Mouse (Mus musculus): ENCODE measurements around the gene Skp2. TPM values are rescaled to one million over a fixed set of nuclear protein-coding genes. Genes with fewer than 3 reads are reported as not detected.

The Skp2 gene
- polyA plus RNA-seq, 1 experiment: 1.0 TPM

DNA sequence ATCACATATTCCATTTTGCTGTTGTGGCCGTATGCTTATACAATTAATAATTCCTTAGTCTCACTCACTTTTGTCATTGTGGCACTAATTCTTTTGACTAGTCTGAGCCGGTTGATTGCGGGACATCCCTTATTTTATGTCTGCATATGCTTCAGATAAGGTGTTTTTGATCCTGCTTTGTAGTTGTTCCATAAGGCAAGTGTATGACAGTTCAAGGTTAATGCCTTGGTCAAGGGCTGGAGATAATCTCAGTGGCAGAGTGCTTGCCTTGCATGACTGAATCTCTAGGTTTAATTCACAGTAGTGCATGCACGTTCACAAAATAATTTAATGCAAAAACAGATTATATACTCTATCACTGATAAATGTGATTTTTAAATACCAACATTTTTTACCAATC, 58.4 kb downstream of the Skp2 start:
- Histone ChIP-seq H3K27ac (ENCODE audit: insufficient read depth, low read depth, low read length) (no peak overlapping the region), H3K36me3 (ENCODE audit: control insufficient read depth, insufficient read depth, low read length) (peaks cover 3% of the 10 kb centered on the region; the same call in 1 of the 2 replicates), H3K4me3 (ENCODE audit: insufficient read depth, low read depth, low read length) (no peak overlapping the region), H3K4me1 (ENCODE audit: control insufficient read depth, insufficient read depth, low read length) (no peaks in the 10 kb centered on the region), H3K27me3 (replicated peaks; ENCODE audit: control insufficient read depth, insufficient read depth, low read length) (no peaks in the 10 kb centered on the region)
- no peak for DNase-seq
- TF ChIP-seq POLR2A (IDR thresholded peaks at IDR 0.05; ENCODE audit: low read depth, low read length) (no peak), CTCF (conservative IDR thresholded peaks at IDR 0.05; ENCODE audit: insufficient read depth, insufficient read length, low read depth, low read length) (no peak)
- 86% methylated on average over 4 of the region's 4 CpGs for WGBS

DNA sequence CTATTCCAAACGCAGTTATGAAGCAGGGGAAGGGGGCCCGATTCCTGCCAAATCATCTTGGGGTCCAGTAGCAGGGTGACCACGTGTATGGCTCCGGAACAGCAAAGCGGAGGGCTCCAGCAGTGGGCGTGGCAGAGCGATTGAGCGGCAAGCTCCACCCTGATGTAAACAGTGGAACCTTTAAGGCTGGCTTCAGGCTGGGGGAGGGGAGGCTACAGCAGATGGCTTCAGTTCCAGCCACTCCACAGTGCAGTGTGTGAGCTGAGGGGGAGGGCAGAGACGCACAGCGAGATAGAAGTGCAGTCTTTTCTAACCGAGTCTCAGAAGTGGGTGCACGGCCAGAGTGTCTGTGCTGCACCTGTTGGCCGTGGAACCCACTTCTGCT, 60.9 kb downstream of the Skp2 start:
- no peak overlapping the region for H3K27ac ChIP-seq (ENCODE audit: insufficient read depth, low read depth, low read length)
- H3K27me3 ChIP-seq (replicated peaks; ENCODE audit: control insufficient read depth, insufficient read depth, low read length): no peaks in the 10 kb centered on the region
- no peak for DNase-seq
- no peak for TF ChIP-seq POLR2A (IDR thresholded peaks at IDR 0.05; ENCODE audit: low read depth, low read length)
- TF ChIP-seq CTCF (conservative IDR thresholded peaks at IDR 0.05; ENCODE audit: insufficient read depth, insufficient read length, low read depth, low read length): no peak
- peaks cover 3% of the 10 kb centered on the region; the same call in 1 of the 2 replicates for H3K36me3 ChIP-seq (ENCODE audit: control insufficient read depth, insufficient read depth, low read length)
- WGBS: 48% methylated on average over 13 of the region's 13 CpGs
- H3K4me3 ChIP-seq (ENCODE audit: insufficient read depth, low read depth, low read length): no peak overlapping the region
- H3K4me1 ChIP-seq (ENCODE audit: control insufficient read depth, insufficient read depth, low read length): no peaks in the 10 kb centered on the region

DNA sequence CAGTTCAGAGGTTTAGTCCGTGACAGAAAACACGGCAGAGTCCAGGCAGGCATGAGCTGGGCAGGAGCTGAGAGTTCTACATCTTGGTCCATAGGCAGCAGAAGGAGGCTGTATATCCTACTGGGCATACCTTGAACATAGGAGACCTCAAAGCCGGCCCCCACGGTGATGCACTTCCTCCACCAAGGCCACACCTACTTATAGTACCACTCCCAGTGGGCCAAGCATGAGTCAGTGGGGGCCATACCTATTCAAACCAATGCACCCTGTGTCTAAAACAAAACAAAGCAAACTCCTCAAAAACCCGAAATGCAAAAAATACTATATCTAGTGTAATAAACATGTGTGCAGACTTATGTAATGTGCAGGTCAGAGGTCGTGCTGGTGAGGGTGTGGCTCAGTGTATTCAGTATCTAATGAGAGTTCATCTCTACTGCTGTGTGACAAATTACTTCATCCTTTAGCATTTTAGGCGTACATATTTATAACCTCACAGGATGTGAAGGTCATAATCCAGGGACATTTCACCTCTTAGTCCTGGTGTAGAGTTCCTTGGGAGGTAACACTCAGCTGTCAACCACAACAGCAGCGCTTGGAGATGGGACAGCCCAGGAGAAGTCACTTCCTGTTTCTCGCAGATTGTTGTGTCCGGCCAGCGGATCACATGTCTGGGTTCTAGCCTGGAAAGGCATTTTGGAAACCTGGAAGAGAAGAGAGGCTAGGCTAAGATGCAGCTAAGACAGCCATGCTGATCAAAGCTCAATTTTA, 61.4 kb downstream of the Skp2 start:
- WGBS: 79% methylated on average over 11 of the region's 11 CpGs
- H3K36me3 ChIP-seq (ENCODE audit: control insufficient read depth, insufficient read depth, low read length): peaks cover 3% of the 10 kb centered on the region; the same call in 1 of the 2 replicates
- no peaks in the 10 kb centered on the region for H3K4me1 ChIP-seq (ENCODE audit: control insufficient read depth, insufficient read depth, low read length)
- TF ChIP-seq CTCF (conservative IDR thresholded peaks at IDR 0.05; ENCODE audit: insufficient read depth, insufficient read length, low read depth, low read length): no peak
- DNase-seq: no peak
- no peaks in the 10 kb centered on the region for H3K27me3 ChIP-seq (replicated peaks; ENCODE audit: control insufficient read depth, insufficient read depth, low read length)
- H3K4me3 ChIP-seq (ENCODE audit: insufficient read depth, low read depth, low read length): no peak overlapping the region
- no peak overlapping the region for H3K27ac ChIP-seq (ENCODE audit: insufficient read depth, low read depth, low read length)

DNA sequence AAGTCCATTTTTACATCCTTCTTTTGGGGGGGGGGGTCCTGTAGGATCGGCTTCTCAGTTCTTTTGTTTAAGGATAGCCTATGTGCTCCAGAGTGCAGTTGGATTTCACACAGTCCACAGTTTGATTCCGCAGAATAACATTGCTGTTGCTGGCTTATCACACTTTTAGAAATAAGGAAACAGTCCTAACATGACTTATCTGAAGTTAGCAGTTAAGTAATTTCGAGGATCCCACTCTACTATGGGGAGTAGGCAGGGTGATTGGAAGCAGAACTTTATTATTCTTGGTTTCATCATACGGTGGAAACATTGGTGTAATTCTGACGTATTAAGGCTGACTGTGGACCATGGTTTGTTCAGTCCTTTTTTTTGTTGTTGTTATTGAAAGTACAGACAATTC, 64.6 kb downstream of the Skp2 start:
- H3K27ac ChIP-seq (ENCODE audit: insufficient read depth, low read depth, low read length): no peak overlapping the region
- H3K36me3 ChIP-seq (ENCODE audit: control insufficient read depth, insufficient read depth, low read length): peaks cover 3% of the 10 kb centered on the region
- 93% methylated on average over 5 of the region's 5 CpGs for WGBS
- TF ChIP-seq CTCF (conservative IDR thresholded peaks at IDR 0.05; ENCODE audit: insufficient read depth, insufficient read length, low read depth, low read length) (no peak), POLR2A (IDR thresholded peaks at IDR 0.05; ENCODE audit: low read depth, low read length) (no peak)
- no peaks in the 10 kb centered on the region for H3K4me1 ChIP-seq (ENCODE audit: control insufficient read depth, insufficient read depth, low read length)
- no peak overlapping the region for H3K4me3 ChIP-seq (ENCODE audit: insufficient read depth, low read depth, low read length)
- H3K27me3 ChIP-seq (replicated peaks; ENCODE audit: control insufficient read depth, insufficient read depth, low read length): no peaks in the 10 kb centered on the region
- no peak for DNase-seq

DNA sequence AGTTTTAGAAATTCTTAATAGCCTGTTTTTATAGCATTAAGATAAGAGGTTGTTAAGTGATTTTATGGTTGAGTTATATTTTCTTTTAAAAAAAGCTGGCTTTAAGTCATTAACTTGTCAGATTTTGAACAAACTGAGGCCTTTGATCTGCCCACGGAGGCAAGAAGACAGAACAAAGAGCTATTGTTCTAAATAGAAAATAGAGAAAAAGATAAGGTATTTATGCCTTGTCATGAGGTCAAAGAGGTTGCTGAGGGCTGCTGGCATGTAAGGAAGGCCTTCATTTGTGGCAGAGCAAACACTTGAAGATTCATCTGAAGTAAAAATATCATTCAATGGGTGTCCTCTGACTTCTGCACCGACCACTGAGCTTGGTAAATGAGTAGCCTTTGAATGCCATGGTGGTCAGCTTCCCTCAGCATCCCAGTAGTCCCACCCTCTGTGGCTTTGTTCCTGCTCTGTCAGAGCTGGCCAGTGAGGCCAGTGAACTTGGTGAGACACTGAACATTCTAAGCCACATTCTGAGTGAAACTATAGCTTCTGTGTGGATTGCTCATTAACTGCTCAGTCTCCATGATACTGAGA, 66.0 kb downstream of the Skp2 start:
- no peaks in the 10 kb centered on the region for H3K27me3 ChIP-seq (replicated peaks; ENCODE audit: control insufficient read depth, insufficient read depth, low read length)
- H3K36me3 ChIP-seq (ENCODE audit: control insufficient read depth, insufficient read depth, low read length): peaks cover 3% of the 10 kb centered on the region
- peaks cover 5% of the 10 kb centered on the region for H3K4me1 ChIP-seq (ENCODE audit: control insufficient read depth, insufficient read depth, low read length)
- TF ChIP-seq POLR2A (IDR thresholded peaks at IDR 0.05; ENCODE audit: low read depth, low read length) (no peak), CTCF (conservative IDR thresholded peaks at IDR 0.05; ENCODE audit: insufficient read depth, insufficient read length, low read depth, low read length) (no peak)
- no peak overlapping the region for H3K4me3 ChIP-seq (ENCODE audit: insufficient read depth, low read depth, low read length)
- no peak for DNase-seq
- 11% methylated on average over 2 of the region's 2 CpGs for WGBS
- no peak overlapping the region for H3K27ac ChIP-seq (ENCODE audit: insufficient read depth, low read depth, low read length)

DNA sequence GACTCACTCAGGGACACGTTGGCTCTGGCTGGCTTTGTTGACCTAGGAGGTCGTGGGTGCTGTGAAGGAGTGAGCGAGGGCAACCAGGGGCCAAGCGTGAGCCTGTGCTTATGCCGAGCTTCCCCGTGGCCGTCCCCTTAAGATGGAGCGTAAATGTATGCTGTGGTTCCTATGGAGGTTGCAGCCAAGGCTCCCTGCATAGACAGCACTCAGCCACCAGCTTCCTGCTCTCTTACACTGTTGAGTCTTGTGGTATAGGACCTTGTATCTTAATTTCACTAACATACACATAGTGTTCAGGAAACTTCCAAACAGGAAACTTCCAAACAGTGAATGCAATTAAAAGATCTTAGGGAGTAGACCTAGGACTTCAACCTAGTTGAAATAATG, 66.5 kb downstream of the Skp2 start:
- WGBS: 71% methylated on average over 8 of the region's 8 CpGs

DNA sequence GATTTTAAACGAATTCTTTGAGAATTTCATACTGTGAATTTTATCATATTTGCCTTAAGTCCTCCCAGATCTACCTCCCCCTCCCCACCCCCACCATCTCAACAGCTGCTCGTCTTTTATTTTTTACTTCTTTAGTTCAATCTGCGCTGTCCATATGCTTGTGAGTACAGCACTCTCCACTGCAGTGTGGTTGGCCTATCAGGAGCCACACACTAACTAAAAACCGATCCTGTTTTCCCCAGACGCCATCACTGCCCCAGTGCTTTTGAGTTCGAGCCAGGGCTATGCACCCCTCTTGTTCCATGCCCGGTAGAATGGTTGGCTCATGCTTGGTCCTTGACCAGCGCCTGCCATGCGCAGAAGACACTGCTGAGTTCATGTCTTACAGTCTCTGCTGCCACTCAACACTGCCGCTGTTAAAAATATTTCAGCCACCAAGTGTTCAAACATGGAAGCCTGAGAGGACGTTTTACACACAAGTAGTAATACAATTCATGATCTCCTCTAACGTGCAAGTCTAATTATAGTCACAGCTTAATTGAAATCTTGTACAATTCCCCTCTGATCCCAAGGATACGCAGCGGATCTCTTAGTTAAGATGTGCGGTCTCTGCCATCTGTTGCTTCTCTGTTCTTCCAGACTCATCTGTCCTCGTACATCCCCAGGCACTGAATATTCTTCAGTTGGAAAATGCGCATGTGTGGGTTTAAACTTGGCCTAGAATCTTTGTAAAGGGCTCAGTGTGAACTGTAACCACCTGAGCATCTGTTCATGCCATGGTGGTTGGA, 67.1 kb downstream of the Skp2 start:
- H3K27me3 ChIP-seq (replicated peaks; ENCODE audit: control insufficient read depth, insufficient read depth, low read length): no peaks in the 10 kb centered on the region
- no peak overlapping the region for H3K27ac ChIP-seq (ENCODE audit: insufficient read depth, low read depth, low read length)
- H3K4me1 ChIP-seq (ENCODE audit: control insufficient read depth, insufficient read depth, low read length): peaks cover 5% of the 10 kb centered on the region
- H3K4me3 ChIP-seq (ENCODE audit: insufficient read depth, low read depth, low read length): no peak overlapping the region
- TF ChIP-seq POLR2A (IDR thresholded peaks at IDR 0.05; ENCODE audit: low read depth, low read length) (no peak), CTCF (conservative IDR thresholded peaks at IDR 0.05; ENCODE audit: insufficient read depth, insufficient read length, low read depth, low read length) (no peak)
- H3K36me3 ChIP-seq (ENCODE audit: control insufficient read depth, insufficient read depth, low read length): peaks cover 1% of the 10 kb centered on the region
- no peak for DNase-seq
- 93% methylated on average over 17 of the region's 17 CpGs for WGBS

More for the DNA sequence above, 66.5 kb downstream of the Skp2 start:
- Histone ChIP-seq H3K4me3 (ENCODE audit: insufficient read depth, low read depth, low read length) (no peak overlapping the region), H3K4me1 (ENCODE audit: control insufficient read depth, insufficient read depth, low read length) (peaks cover 5% of the 10 kb centered on the region), H3K27me3 (replicated peaks; ENCODE audit: control insufficient read depth, insufficient read depth, low read length) (no peaks in the 10 kb centered on the region), H3K36me3 (ENCODE audit: control insufficient read depth, insufficient read depth, low read length) (peaks cover 3% of the 10 kb centered on the region), H3K27ac (ENCODE audit: insufficient read depth, low read depth, low read length) (no peak overlapping the region)
- no peak for TF ChIP-seq CTCF (conservative IDR thresholded peaks at IDR 0.05; ENCODE audit: insufficient read depth, insufficient read length, low read depth, low read length)
- no peak for TF ChIP-seq POLR2A (IDR thresholded peaks at IDR 0.05; ENCODE audit: low read depth, low read length)
- DNase-seq: no peak

Measured in kidney, adult 2 months (tissue).